Mouse (Mus musculus) mouse trophoblast stem cell (cell line): ENCODE data around the gene Naa50.

Experiments
- in situ Hi-C, 2 experiments: fragments of 300-500 bp; cut with MseI, MboI; formaldehyde crosslinking; loops; 2 replicates in 1 of 2; 3 replicates in 1 of 2; pipeline ENCODE4 v1.15.1; 2025

Gene Naa50

GRCm38 (mm10) chr16:44199066-44199703 is 59.6 kb downstream of the Naa50 start:
- in situ Hi-C loops, result no loop called here

- in situ Hi-C loops, result no loop called here
Observed at GRCm38 (mm10) chr16:44200146-44200545, 60.5 kb downstream of the Naa50 start.

GRCm38 (mm10) chr16:44204331-44204730 is 64.7 kb downstream of the Naa50 start:
- in situ Hi-C loops, result no loop called here

- in situ Hi-C loops, result no loop called here
Observed at GRCm38 (mm10) chr16:44205973-44206372, 66.3 kb downstream of the Naa50 start.

GRCm38 (mm10) chr16:44210156-44211053 is 70.8 kb downstream of the Naa50 start:
- in situ Hi-C loops, result no loop called here

- in situ Hi-C loops, result no loop called here
Observed at GRCm38 (mm10) chr16:44211054-44211414, 71.4 kb downstream of the Naa50 start.

- in situ Hi-C loops, result no loop called here
Observed at GRCm38 (mm10) chr16:44212703-44213102, 73.1 kb downstream of the Naa50 start.
